Mouse (Mus musculus): ENCODE results near the gene Gm20425. TPM values are rescaled to one million over a fixed set of nuclear protein-coding genes. Genes with fewer than 3 reads are reported as not detected.
A peak's percentile ranks its signal among the peaks of the same experiment; 100 is the strongest.
"Not testable (repeated sequence)": the region's sequence is repeated elsewhere in the genome, so short reads cannot be mapped to it uniquely, and the experiment has no call there.

Gene Gm20425
- total RNA-seq, 2 experiments from 2014 or later, result 11.5 TPM

DNA sequence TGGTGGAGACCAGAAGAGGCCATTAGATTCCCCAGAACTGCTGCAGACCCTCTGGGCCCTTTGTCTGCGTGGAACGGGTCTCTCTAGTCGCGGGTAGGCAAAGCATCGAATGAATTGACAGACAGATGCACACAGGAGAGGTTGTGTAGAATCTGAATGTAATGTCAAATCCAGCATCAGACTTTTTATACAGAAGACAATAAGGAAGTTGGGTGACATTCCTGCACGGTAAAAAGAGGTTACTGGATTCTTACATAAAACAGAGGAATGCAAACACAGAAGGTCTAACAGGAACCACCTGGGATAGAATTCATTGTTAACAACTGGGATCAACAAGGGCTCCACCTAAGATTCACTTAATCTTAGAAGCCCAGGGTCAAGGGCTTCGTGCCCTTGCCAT is 74.9 kb downstream of the Gm20425 start:
- not testable (repeated sequence) for DNase-seq (ENCODE audit: low spot score in 2 of 2)

DNA sequence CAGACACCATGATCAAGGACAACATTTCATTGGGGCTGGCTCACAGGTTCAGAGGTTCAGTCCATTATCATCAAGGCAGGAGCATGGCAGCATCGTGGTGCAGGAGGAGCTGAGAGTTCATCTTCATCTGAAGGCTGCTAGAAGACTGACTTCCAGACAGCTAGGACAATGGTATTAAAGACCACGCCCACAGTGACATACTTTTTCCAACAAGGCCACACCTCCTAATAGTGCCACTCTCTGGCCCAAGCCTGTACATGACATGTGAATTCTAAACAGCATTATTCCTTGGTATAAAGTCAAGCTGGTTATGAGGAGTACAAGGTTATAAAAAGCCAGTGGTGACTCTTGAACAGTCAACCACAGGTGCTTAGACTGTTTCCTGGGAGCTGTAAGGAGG is 75.5 kb downstream of the Gm20425 start:
- no peak for DNase-seq (ENCODE audit: low spot score in 2 of 2)

DNA sequence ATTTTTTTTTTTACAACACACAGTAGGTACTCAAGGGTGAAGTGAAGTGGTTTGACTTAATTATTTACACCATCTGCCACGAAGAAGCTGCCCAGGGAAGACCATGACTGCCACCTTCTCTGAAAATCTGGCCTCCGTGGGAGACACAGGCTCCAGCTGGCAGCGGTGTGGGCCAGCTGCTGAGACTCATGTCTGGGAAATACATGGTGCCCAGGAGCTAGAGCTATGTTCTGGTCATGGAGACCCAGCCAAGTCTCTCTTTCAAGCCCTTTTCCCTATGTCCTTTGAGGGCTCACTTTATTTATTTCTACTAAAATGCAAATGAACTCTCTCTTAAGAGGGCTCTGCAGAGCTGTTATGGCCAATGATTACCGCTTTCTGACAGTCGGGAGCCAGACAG is 76.8 kb downstream of the Gm20425 start:
- DNase-seq (ENCODE audit: low spot score in 2 of 2), result no peak

DNA sequence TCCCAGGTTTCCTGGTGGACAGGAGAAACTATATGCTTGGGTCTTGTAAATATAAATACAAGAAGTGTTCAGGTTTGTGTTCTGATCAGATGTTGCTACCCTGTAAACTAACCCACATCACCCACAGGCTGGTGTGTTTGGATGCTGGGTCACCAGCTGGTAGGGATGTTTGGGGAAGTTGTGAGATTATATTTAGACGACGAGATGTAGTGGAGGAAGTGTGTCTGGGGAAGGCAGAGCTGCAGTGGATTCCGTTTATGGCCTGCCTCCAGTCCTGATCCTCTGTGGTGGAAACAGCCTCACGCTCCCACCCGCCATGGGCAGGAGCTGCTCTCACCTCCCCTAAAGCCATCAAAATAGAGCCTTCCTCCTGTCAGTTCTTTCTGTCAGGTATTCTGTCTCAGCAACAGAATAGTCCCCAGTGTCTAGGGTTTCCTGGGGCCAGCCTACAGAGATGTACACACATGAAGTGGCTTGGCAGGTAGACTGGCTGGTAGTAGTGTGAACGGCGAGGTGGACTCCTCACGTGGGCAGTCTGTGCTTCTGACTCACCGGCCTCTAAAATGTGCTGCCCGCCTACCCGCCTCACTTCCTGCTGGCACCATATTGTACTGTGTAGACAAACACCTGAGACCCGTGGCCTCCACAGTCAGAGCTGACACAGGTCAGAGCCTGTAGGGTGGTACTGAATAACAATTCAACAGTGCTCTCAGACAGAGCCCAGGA is 80.9 kb downstream of the Gm20425 start:
- no peak for DNase-seq (ENCODE audit: low spot score in 2 of 2)

DNA sequence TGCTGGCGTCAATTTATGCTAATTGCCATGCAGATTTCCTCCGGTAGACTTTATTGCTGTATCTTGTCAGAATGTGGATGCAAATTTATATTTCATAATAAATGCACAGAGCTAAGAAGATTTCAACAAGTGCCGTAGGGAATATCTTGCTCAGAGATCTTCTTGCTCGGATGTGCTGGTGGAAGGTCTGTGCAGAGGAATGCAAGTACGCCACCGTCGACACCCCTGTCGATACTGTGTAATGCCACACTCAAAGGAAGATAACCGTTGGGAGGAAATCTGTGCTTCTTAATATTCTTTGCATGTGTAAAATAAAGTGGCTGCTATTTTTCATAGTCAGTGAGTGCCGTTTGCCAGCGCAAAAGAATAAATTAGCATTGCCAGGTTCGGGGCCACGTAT is 83.0 kb downstream of the Gm20425 start:
- no peak for DNase-seq (ENCODE audit: low spot score in 2 of 2)

DNA sequence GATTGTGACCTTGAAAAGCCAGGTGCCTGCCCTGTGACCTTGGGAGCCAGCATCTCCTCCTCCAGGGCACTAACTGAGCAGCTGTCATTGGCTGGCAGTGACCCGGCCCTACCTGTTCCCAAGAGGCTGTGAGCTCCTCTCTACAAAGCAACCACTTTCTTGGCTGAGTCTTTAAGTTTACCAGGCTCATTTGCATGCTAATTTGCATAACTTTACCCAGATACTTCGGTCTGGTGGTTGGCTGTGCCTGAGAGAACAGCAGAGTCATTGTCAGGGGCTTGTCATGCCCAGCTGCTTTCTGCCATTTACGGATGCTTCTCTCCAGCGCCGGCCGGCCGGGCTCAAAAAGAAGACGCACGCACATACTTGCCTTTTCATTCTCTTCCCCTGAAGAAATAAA is 83.4 kb downstream of the Gm20425 start:
- DNase-seq (ENCODE audit: low spot score in 2 of 2), result peak; percentile 54 to 66

DNA sequence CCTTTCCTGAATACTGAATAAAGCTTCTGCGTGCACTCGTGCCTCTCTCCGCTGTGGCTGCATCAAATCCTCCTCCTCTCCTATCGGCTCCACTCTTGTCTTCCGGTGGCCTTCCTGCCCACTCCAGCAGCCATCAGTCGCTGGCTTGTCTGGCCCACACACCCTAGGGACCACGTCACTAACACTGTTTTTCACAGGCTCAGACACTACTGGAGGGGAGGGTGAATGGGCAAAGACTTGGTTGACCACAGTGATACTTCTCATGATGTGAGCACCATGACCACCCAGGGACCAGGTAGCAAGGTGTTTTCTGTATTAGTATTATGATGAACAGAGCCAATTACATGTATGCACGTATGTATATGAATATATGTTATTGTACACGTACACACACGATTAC is 83.8 kb downstream of the Gm20425 start:
- DNase-seq (ENCODE audit: low spot score in 2 of 2), result no peak

DNA sequence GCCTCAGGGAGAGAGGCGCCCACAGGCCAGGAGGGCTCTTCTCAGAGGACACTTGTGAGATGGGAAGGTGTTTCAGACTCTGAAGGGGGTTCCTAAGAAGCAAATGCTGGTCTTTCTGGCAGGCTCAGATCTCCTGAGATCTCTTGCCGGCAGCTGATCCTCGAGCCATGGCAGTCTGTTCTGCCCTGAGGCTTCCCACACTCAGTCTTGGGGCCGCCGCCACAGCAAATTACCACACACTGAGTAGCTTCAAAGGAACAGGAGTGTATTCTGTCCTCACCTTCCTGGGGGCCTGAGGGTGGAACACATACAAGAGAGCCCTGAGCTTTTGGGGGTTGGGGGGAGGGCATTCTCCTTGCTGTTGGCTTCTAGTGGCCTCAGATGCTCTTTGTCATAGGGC is 84.8 kb downstream of the Gm20425 start:
- no peak for DNase-seq (ENCODE audit: low spot score in 2 of 2)

DNA sequence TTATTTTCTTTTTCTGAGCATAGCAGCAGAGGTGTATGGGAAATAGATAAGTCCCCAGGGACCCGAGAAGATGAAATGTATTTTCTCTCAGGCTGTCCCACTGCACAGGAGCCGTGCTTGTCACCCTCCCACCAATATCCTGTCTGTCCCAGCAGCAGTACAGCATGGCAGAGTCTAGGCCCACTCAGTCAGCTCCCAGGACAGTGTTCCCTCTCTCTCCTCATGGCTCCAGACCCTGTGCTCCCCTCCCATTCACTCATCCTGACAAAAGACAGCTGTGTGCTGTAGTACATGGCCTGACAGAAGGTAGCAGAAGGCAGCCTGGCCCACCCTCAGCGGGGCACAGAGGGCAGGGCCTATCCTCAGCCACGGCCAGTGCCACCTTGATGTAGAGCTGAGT is 86.2 kb downstream of the Gm20425 start:
- DNase-seq (ENCODE audit: low spot score in 2 of 2), result no peak

DNA sequence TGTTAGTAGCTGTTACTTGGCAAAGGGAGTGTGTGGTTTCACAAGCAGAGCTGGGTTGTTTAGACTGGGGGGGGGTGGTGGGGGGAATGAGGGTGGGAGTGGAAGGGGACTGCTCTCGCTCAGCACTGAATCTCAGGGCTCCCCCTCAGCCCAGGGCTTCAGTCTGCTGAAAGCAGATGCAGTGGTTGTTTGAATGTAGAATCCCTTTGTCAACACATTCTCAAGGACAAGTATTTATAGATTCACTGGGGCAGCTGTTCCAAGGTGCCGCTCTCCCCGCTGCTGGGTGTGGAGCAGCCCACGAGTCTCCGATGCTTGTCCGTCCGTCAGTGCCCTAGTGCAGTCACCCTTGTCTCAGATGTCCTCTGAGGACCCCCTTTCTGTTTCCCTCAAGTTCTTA is 88.8 kb downstream of the Gm20425 start:
- no peak for DNase-seq (ENCODE audit: low spot score in 2 of 2)

DNA sequence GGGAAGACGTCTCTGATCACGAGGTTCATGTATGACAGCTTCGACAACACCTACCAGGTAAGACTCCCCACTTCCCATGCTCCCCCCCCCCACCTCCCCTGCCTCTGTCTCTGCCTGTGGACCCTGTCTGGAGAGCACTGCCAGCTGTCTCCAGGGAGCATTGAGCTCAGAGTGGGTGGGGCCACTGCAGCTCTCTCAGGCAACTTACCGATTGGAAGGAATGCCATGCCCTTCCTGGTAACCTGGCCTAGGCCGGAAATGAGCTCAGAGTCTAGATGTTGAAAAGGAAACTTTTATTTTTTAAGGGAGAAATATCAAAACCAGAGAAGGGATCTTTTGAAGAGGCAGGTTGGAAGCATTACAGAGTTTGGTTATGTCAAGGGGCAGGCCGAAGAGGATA is 89.7 kb downstream of the Gm20425 start:
- no peak for DNase-seq (ENCODE audit: low spot score in 2 of 2)

Other genes with a start within 250 kb of the Gm20425 start
- 1 to 10 TPM; 2.1 to 2.2 TPM for gene Slco2a1, start 241.6 kb downstream of the Gm20425 start, total RNA-seq (2021)
- gene Rab6b, start 118.5 kb downstream of the Gm20425 start, total RNA-seq (2021), result 100 to 1,000 TPM; 431 to 437 TPM
- gene Srprb, start 28.2 kb downstream of the Gm20425 start, total RNA-seq (2021), result 10 to 100 TPM; 21.1 to 21.7 TPM
- 100 to 1,000 TPM; 283 to 288 TPM for gene Trf, start 137 bp upstream of the Gm20425 start, total RNA-seq (2021)
- gene 1300017J02Rik, start 74.8 kb upstream of the Gm20425 start, total RNA-seq (2021), result 1 to 10 TPM in 1 of 2 experiments, not detected in 1; 1.1 TPM
- 10 to 100 TPM; 14.7 to 24.8 TPM for gene Topbp1, start 74.9 kb upstream of the Gm20425 start, total RNA-seq (2021)
- 10 to 100 TPM; 63.8 to 67.7 TPM for gene Cdv3, start 135.5 kb upstream of the Gm20425 start, total RNA-seq (2021)

All from layer of hippocampus, adult 18-20 months (tissue).